Mouse (Mus musculus) heart, adult 8-10 months (tissue): Measurements from ENCODE around the gene Col4a1. TPM values are rescaled to one million over a fixed set of nuclear protein-coding genes. Genes with fewer than 3 reads are reported as not detected.

Experiments used
- DNase-seq: peaks from one replicate; pipeline ENCODE4 v3.0.0; 2022; ENCODE audit warnings: low spot score
- total RNA-seq, 4 experiments: library from RNA; stranded (reverse); gene quantifications; 2 replicates each; pipeline ENCODE4 v1.2.4; 2022

Col4a1 gene
- total RNA-seq, 4 experiments from 2014 or later, result 136 to 221 (median 183) TPM

- no peak for DNase-seq
Measured at GRCm38 (mm10) chr8:11299317-11299602, 13.4 kb downstream of the Col4a1 start.

GRCm38 (mm10) chr8:11298531-11299316 lies 13.9 kb downstream of the Col4a1 start:
- no peak for DNase-seq

GRCm38 (mm10) chr8:11297141-11297838 lies 15.3 kb downstream of the Col4a1 start:
- DNase-seq, result peak; percentile 85

- DNase-seq, result no peak
Measured at GRCm38 (mm10) chr8:11296282-11296943, 16.2 kb downstream of the Col4a1 start.

GRCm38 (mm10) chr8:11292611-11293010 lies 20.0 kb downstream of the Col4a1 start:
- peak; percentile 57 for DNase-seq

GRCm38 (mm10) chr8:11290533-11290932 lies 22.1 kb downstream of the Col4a1 start:
- no peak for DNase-seq

- DNase-seq, result no peak
Measured at GRCm38 (mm10) chr8:11288286-11288685, 24.3 kb downstream of the Col4a1 start.

GRCm38 (mm10) chr8:11287139-11287538 lies 25.5 kb downstream of the Col4a1 start:
- DNase-seq, result no peak

GRCm38 (mm10) chr8:11285437-11285836 lies 27.2 kb downstream of the Col4a1 start:
- DNase-seq, result peak; percentile 67

GRCm38 (mm10) chr8:11283217-11283616 lies 29.4 kb downstream of the Col4a1 start:
- no peak for DNase-seq

- DNase-seq, result no peak
Measured at GRCm38 (mm10) chr8:11282696-11283095, 29.9 kb downstream of the Col4a1 start.

- DNase-seq, result no peak
Measured at GRCm38 (mm10) chr8:11282139-11282538, 30.5 kb downstream of the Col4a1 start.

GRCm38 (mm10) chr8:11280721-11281268 lies 31.8 kb downstream of the Col4a1 start:
- no peak for DNase-seq

GRCm38 (mm10) chr8:11279296-11279826 lies 33.3 kb downstream of the Col4a1 start:
- peak; percentile 60 for DNase-seq

- DNase-seq, result peak; percentile 74
Measured at GRCm38 (mm10) chr8:11278101-11278611, 34.5 kb downstream of the Col4a1 start.

GRCm38 (mm10) chr8:11277602-11278051 lies 35.0 kb downstream of the Col4a1 start:
- DNase-seq, result peak; percentile 60

GRCm38 (mm10) chr8:11276286-11276685 lies 36.3 kb downstream of the Col4a1 start:
- no peak for DNase-seq

GRCm38 (mm10) chr8:11274415-11274814 lies 38.2 kb downstream of the Col4a1 start:
- DNase-seq, result no peak

GRCm38 (mm10) chr8:11273506-11274158 lies 39.0 kb downstream of the Col4a1 start:
- peak; percentile 88 for DNase-seq

GRCm38 (mm10) chr8:11272205-11272604 lies 40.4 kb downstream of the Col4a1 start:
- no peak for DNase-seq

- DNase-seq, result peak; percentile 88
Measured at GRCm38 (mm10) chr8:11270826-11271225, 41.8 kb downstream of the Col4a1 start.
